In the genomic region with DNA sequence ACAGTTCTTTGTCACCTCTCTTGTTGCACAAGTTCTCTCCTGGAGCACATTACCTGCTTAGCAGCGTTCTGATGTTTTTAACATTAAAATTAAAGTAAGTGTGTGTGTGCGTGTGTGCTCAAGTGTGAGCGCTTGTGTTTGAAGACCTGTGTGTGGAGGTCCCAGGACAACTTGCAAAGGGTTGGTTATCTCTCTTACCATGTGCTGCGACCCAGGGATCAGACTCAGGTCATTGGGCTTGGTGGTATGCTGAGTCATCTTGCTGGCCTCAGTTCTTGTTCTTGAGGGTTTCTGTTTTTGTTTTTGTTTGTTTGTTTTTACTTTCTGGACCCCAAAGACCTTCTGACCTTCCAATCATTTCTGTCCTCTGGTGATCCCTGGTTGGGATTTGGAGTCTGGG, we compare ENCODE assay signal across 13 mouse cellular contexts. TPM values are rescaled to one million over a fixed set of nuclear protein-coding genes. Genes with fewer than 3 reads are reported as not detected.
DNase-seq lines count a peak whose midpoint lies in the region; ATAC-seq and TF ChIP-seq lines count a peak whose summit lies in the region.
"Had no signal": no experiment of that assay in that cellular context is flagged by ENCODE, and none has a peak within 500 bp of the region (broad histone marks: within the 10 kb centered on the region; RNA-seq: fewer than 3 reads in every experiment).

No protein-coding gene starts in this region.

- no peak overlapping the region for H3K4me3 ChIP-seq in heart, embryonic 12.5 days
- H3K4me3 ChIP-seq in MEL (ENCODE audit: control insufficient read depth in 1 of 2, insufficient read depth in 1 of 2, low read depth in 2 of 2, low read length in 2 of 2): no peak overlapping the region
- no peak overlapping the region for H3K4me3 ChIP-seq in intestine, postnatal 0 days (ENCODE audit: low read depth, low read length)
- no peak overlapping the region for H3K4me3 ChIP-seq in cerebellum, adult 2 months (replicated peaks; ENCODE audit: insufficient read depth, low read depth, low read length)
- H3K4me3 ChIP-seq: limb, embryonic 15.5 days had no signal

- TF ChIP-seq EP300 in MEL (IDR thresholded peaks at IDR 0.05; ENCODE audit: low read depth in 1 of 2, low read length in 2 of 2): peak; percentile 72 to 79

- peaks cover 51% of the 10 kb centered on the region for H3K4me1 ChIP-seq in heart, embryonic 12.5 days (replicated peaks)
- H3K4me1 ChIP-seq in MEL (ENCODE audit: control insufficient read depth in 1 of 2, insufficient read depth in 2 of 2, low read length in 2 of 2): peaks cover 37% of the 10 kb centered on the region in 2 experiments
- H3K4me1 ChIP-seq in intestine, postnatal 0 days (replicated peaks; ENCODE audit: control insufficient read depth, insufficient read depth, low read length): peaks cover 28% of the 10 kb centered on the region
- H3K4me1 ChIP-seq in cerebellum, adult 2 months (ENCODE audit: control insufficient read depth, insufficient read depth, low read length): peaks cover 20% of the 10 kb centered on the region

- no peaks in the 10 kb centered on the region for H3K27me3 ChIP-seq in heart, embryonic 12.5 days (replicated peaks)
- no peaks in the 10 kb centered on the region for H3K27me3 ChIP-seq in MEL (ENCODE audit: control insufficient read depth in 1 of 2, insufficient read depth in 2 of 2, low read length in 2 of 2)
- H3K27me3 ChIP-seq in intestine, postnatal 0 days (replicated peaks; ENCODE audit: control insufficient read depth, insufficient read depth, low read length): no peaks in the 10 kb centered on the region
- no peaks in the 10 kb centered on the region for H3K27me3 ChIP-seq in cerebellum, adult 2 months (ENCODE audit: control insufficient read depth, insufficient read depth, low read length)
- H3K27me3 ChIP-seq: limb, embryonic 15.5 days had no signal

- no peak for DNase-seq in heart, adult 9 months (ENCODE audit: low spot score in 2 of 2)
- DNase-seq in MEL (ENCODE audit: low read depth, low spot score): peak; percentile 71
- peak; percentile 17 for DNase-seq in skeletal muscle tissue, adult 2 months (ENCODE audit: low read depth, low spot score)
- DNase-seq in layer of hippocampus, postnatal 10 days (ENCODE audit: low spot score in 2 of 2): no peak
- DNase-seq in cerebellum, adult 9-10 months: no peak
- no peak for DNase-seq in cerebellum, adult 2 months
- DNase-seq: cerebellum, adult 9-11 months; heart, postnatal 4 days; midbrain, embryonic 14.5 days had no signal

- TF ChIP-seq POLR2A in MEL (IDR thresholded peaks at IDR 0.05; ENCODE audit: control insufficient read depth in 1 of 2, insufficient read depth in 1 of 2, low read depth in 1 of 2, low read length in 2 of 2, poor library complexity in 1 of 2): no peak
- TF ChIP-seq POLR2A in cerebellum, adult 2 months (IDR thresholded peaks at IDR 0.05; ENCODE audit: borderline replicate concordance, insufficient read depth, low read length): no peak

- H3K36me3 ChIP-seq in heart, embryonic 12.5 days: 0 out of 2 replicates have a peak, but pooled peaks cover 4% of the 10 kb centered on the region
- H3K36me3 ChIP-seq in MEL (ENCODE audit: control insufficient read depth in 1 of 2, insufficient read depth in 2 of 2, low read length in 2 of 2): peaks cover 2 to 25% of the 10 kb centered on the region in 2 experiments; a peak in 2 of 4 replicates
- H3K36me3 ChIP-seq in intestine, postnatal 0 days (ENCODE audit: control insufficient read depth, insufficient read depth): no peaks in the 10 kb centered on the region; the same call in 1 of the 2 replicates
- H3K36me3 ChIP-seq: limb, embryonic 15.5 days had no signal

- TF ChIP-seq CTCF in MEL (IDR thresholded peaks at IDR 0.05 in 2 of 3, conservative IDR thresholded peaks at IDR 0.05 in 1 of 3; ENCODE audit: control insufficient read depth in 1 of 3, insufficient read depth in 1 of 3, low read depth in 2 of 3, low read length in 3 of 3, poor library complexity in 1 of 3, severe bottlenecking in 1 of 3): no peak
- no peak for TF ChIP-seq CTCF in intestine, postnatal 0 days (IDR thresholded peaks at IDR 0.05; ENCODE audit: low read depth)
- TF ChIP-seq CTCF in cerebellum, adult 2 months (IDR thresholded peaks at IDR 0.05; ENCODE audit: borderline replicate concordance, insufficient read depth, low read depth, low read length): no peak

- no peaks in the 10 kb centered on the region for H3K79me2 ChIP-seq in MEL (ENCODE audit: control insufficient read depth, insufficient read depth, low read length, poor library complexity)

- H3K9me3 ChIP-seq in heart, embryonic 12.5 days (replicated peaks): no peaks in the 10 kb centered on the region
- no peaks in the 10 kb centered on the region for H3K9me3 ChIP-seq in MEL (replicated peaks; ENCODE audit: insufficient read depth, low read length)
- no peaks in the 10 kb centered on the region for H3K9me3 ChIP-seq in intestine, postnatal 0 days (ENCODE audit: control insufficient read depth)
- H3K9me3 ChIP-seq: limb, embryonic 15.5 days had no signal

- no peak overlapping the region for H3K9ac ChIP-seq in heart, embryonic 12.5 days
- peak overlapping the region; percentile 16; the same call in 1 of the 2 replicates for H3K9ac ChIP-seq in MEL (ENCODE audit: control insufficient read depth, low read depth, low read length, poor library complexity, severe bottlenecking)
- no peak overlapping the region for H3K9ac ChIP-seq in intestine, postnatal 0 days (ENCODE audit: low read depth, low read length)
- H3K9ac ChIP-seq: limb, embryonic 15.5 days had no signal

- H3K4me2 ChIP-seq in heart, embryonic 12.5 days: no peak overlapping the region
- no peak overlapping the region; the same call in 1 of the 2 replicates for H3K4me2 ChIP-seq in intestine, postnatal 0 days (replicated peaks; ENCODE audit: low read depth)
- H3K4me2 ChIP-seq: limb, embryonic 15.5 days had no signal

- TF ChIP-seq RAD21 in MEL (IDR thresholded peaks at IDR 0.05; ENCODE audit: low read depth, low read length): no peak

- 77% methylated on average over 4 of the region's 4 CpGs for WGBS in heart, embryonic 12.5 days
- 82% methylated on average over 4 of the region's 4 CpGs for WGBS in intestine, postnatal 0 days
- WGBS in cerebellum, adult 2 months: 96% methylated on average over 4 of the region's 4 CpGs

- peak; percentile 88 for ATAC-seq in heart, embryonic 12.5 days (ENCODE audit: insufficient number of reproducible peaks, low FRiP score)
- ATAC-seq in intestine, postnatal 0 days: no peak
- ATAC-seq: activated CD4-positive, CD25-positive, alpha-beta regulatory T cell, adult 4 months had no signal

- peak overlapping the region; percentile 71 for H3K27ac ChIP-seq in heart, embryonic 12.5 days (ENCODE audit: poor library complexity, severe bottlenecking)
- H3K27ac ChIP-seq in MEL (ENCODE audit: control insufficient read depth, low read depth, low read length): peak overlapping the region; percentile 45
- H3K27ac ChIP-seq in intestine, postnatal 0 days (ENCODE audit: low read depth, low read length): peak overlapping the region; percentile 70
- no peak overlapping the region for H3K27ac ChIP-seq in cerebellum, adult 2 months (ENCODE audit: insufficient read depth, low read length)
- H3K27ac ChIP-seq: limb, embryonic 15.5 days had no signal

TF ChIP-seq in MEL, 35 proteins besides CTCF, POLR2A, EP300 and RAD21 (continues in another document):
- TF ChIP-seq SIN3A (IDR thresholded peaks at IDR 0.05; ENCODE audit: low read length) (peak; percentile 65), E2F4 (IDR thresholded peaks at IDR 0.05; ENCODE audit: borderline replicate concordance, low read depth, low read length) (no peak), JUND (IDR thresholded peaks at IDR 0.05; ENCODE audit: low read depth, low read length) (peak; percentile 43; the same call in 1 of the 2 replicates), POLR2AphosphoS5 (IDR thresholded peaks at IDR 0.05; ENCODE audit: borderline replicate concordance, low read depth, low read length) (no peak), ZC3H11A (IDR thresholded peaks at IDR 0.05; ENCODE audit: low read depth, low read length) (no peak), MYB (IDR thresholded peaks at IDR 0.05; ENCODE audit: low read depth, low read length) (no peak), HCFC1 (IDR thresholded peaks at IDR 0.05; ENCODE audit: low read depth, low read length) (no peak), MAX (IDR thresholded peaks at IDR 0.05; ENCODE audit: low read length) (peak; percentile 81), SMC3 (IDR thresholded peaks at IDR 0.05; ENCODE audit: low read depth, low read length) (no peak), TAL1 (IDR thresholded peaks at IDR 0.05; ENCODE audit: low read length) (peak; percentile 68), MEF2A (IDR thresholded peaks at IDR 0.05; ENCODE audit: extremely low read depth, insufficient replicate concordance, low read depth, low read length, poor library complexity, severe bottlenecking) (0 out of 2 replicates have a peak, but pooled peaks have one; percentile 32), MYC (IDR thresholded peaks at IDR 0.05; ENCODE audit: low read depth, low read length) (peak; percentile 78), RCOR1 (IDR thresholded peaks at IDR 0.05; ENCODE audit: low read depth, low read length) (no peak), CHD2 (IDR thresholded peaks at IDR 0.05; ENCODE audit: low read length) (no peak), USF1 (IDR thresholded peaks at IDR 0.05; ENCODE audit: low read depth, low read length) (peak; percentile 49; the same call in 1 of the 2 replicates), MXI1 (IDR thresholded peaks at IDR 0.05; ENCODE audit: low read depth, low read length) (peak; percentile 57), TBP (IDR thresholded peaks at IDR 0.05; ENCODE audit: low read depth, low read length) (no peak), KAT2A (conservative IDR thresholded peaks at IDR 0.05; ENCODE audit: low read depth, low read length) (no peak; the same call in 1 of the 2 replicates), CHD1 (IDR thresholded peaks at IDR 0.05; ENCODE audit: low read depth, low read length) (no peak), ZKSCAN1 (IDR thresholded peaks at IDR 0.05; ENCODE audit: low read depth, low read length) (no peak), NRF1 (IDR thresholded peaks at IDR 0.05; ENCODE audit: insufficient read depth, low read depth, low read length, poor library complexity, severe bottlenecking) (no peak), TCF12 (IDR thresholded peaks at IDR 0.05; ENCODE audit: low read depth, low read length) (peak; percentile 78), ZMIZ1 (IDR thresholded peaks at IDR 0.05; ENCODE audit: low read depth, low read length) (0 out of 2 replicates have a peak, but pooled peaks have one; percentile 45)

RNA-seq across cellular contexts. Expression of a gene that starts 28.8 kb away (rescaled TPM):
- 0.14 and 0.28 TPM in 2 replicates for polyA plus RNA-seq in heart, embryonic 12.5 days (2016; fragmentation: Nextera tagmentation; extraction: Ambion mirVana)
- 0.08 TPM in 1 of 2 replicates, not detected in the other for total RNA-seq in MEL (2012; rRNA removed)
- polyA plus RNA-seq in MEL (2012; ENCODE audit: insufficient read depth in 1 of 2, insufficient read length in 2 of 2, low read depth in 1 of 2, low replicate concordance in 2 of 2, missing spikeins in 1 of 2): under 1 TPM in 1 of 2 experiments, not detected in 1; 0.06 TPM
- polyA plus RNA-seq in intestine, postnatal 0 days (2015; fragmentation: Nextera tagmentation; extraction: Ambion mirVana): 0.24 and 0.26 TPM in 2 replicates
- total RNA-seq in layer of hippocampus, postnatal 10 days (2021): not detected
- polyA plus RNA-seq in cerebellum, adult 2 months (2012; rRNA removed): 0.98 and 1.00 TPM in 2 replicates

Comparison
In these comparisons a context has a peak if more than half of its experiments do, and no peak if none do; other contexts are left out.
1. DNase-seq: peak in MEL (single experiment) and skeletal muscle tissue, adult 2 months (single experiment); none in heart, adult 9 months (0 of 2), layer of hippocampus, postnatal 10 days (0 of 2), cerebellum, adult 9-10 months (single experiment) and cerebellum, adult 2 months (0 of 2).